Comparison of ENCODE assay signal across 8 mouse cellular contexts in the genomic region with DNA sequence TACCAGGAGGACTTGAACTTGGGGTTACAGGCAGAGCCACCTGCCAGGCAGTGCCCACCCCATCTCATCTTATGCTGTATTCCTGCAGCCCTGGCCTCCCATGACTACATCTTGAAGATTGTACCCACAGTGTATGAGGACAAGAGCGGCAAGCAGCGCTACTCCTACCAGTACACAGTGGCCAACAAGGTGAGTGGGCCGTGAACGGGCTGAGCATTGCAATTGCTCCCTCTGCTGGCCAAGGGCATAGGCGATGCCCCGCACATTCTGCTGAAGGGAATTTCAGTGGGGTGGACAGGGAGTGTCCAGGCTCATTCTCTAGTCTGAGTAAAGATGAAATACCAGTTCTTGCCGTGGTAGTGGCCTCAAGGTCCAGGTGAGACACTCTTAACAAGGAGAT. TPM values are rescaled to one million over a fixed set of nuclear protein-coding genes. Genes with fewer than 3 reads are reported as not detected.
DNase-seq lines count a peak whose midpoint lies in the region; ATAC-seq and TF ChIP-seq lines count a peak whose summit lies in the region.

No protein-coding gene starts in this region.

- TF ChIP-seq POLR2A in embryonic fibroblast, embryonic 13.5 days (IDR thresholded peaks at IDR 0.05; ENCODE audit: low read depth, low read length): no peak

- peak; percentile 46 for DNase-seq in ES-E14 (ENCODE audit: low read depth, low spot score)
- peak; percentile 90 for DNase-seq in brain, adult 2 months (ENCODE audit: low read depth, low spot score)
- peak; percentile 89 for DNase-seq in kidney, postnatal 14 days
- peak; percentile 91 for DNase-seq in lung, postnatal 10 days
- peak; percentile 76 for DNase-seq in retina, postnatal 1 day
- peak; percentile 84 for DNase-seq in urinary bladder, postnatal 25 days (ENCODE audit: low spot score)

- 0 out of 2 replicates have a peak overlapping the region, but pooled peaks have one; percentile 56 for H3K9ac ChIP-seq in ES-E14 (ENCODE audit: insufficient read depth, low read depth, low read length, poor library complexity, severe bottlenecking)
- H3K9ac ChIP-seq in heart, embryonic 15.5 days: no peak overlapping the region

- peaks cover 0 to 2% of the 10 kb centered on the region in 2 experiments; a peak in 1 of 4 replicates for H3K4me1 ChIP-seq in ES-E14 (ENCODE audit: control insufficient read depth in 2 of 2, insufficient read depth in 2 of 2, low read length in 2 of 2, poor library complexity in 1 of 2)
- H3K4me1 ChIP-seq in embryonic fibroblast, embryonic 13.5 days (ENCODE audit: control insufficient read depth, insufficient read depth, low read length): no peaks in the 10 kb centered on the region
- H3K4me1 ChIP-seq in heart, embryonic 15.5 days (replicated peaks): peaks cover 3% of the 10 kb centered on the region; the same call in 1 of the 2 replicates

- H3K9me3 ChIP-seq in ES-E14 (ENCODE audit: control insufficient read depth, insufficient read depth, low read depth, low read length): no peaks in the 10 kb centered on the region
- no peaks in the 10 kb centered on the region for H3K9me3 ChIP-seq in heart, embryonic 15.5 days (replicated peaks)

- peaks cover 56% of the 10 kb centered on the region for H3K36me3 ChIP-seq in ES-E14 (ENCODE audit: control insufficient read depth, insufficient read depth, low read length, poor library complexity, severe bottlenecking)
- peaks cover 74% of the 10 kb centered on the region for H3K36me3 ChIP-seq in heart, embryonic 15.5 days

- no peak overlapping the region for H3K27ac ChIP-seq in ES-E14 (ENCODE audit: insufficient read depth, low read depth, low read length, poor library complexity, severe bottlenecking)
- H3K27ac ChIP-seq in embryonic fibroblast, embryonic 13.5 days (ENCODE audit: insufficient read depth, low read length): no peak overlapping the region
- no peak overlapping the region for H3K27ac ChIP-seq in heart, embryonic 15.5 days

- 12% methylated on average over 7 of the region's 7 CpGs for WGBS in heart, embryonic 15.5 days

- peak; percentile 70 for ATAC-seq in heart, embryonic 15.5 days (replicated peaks; ENCODE audit: insufficient number of reproducible peaks, insufficient read depth, low FRiP score, low read depth)

- no peaks in the 10 kb centered on the region for H3K27me3 ChIP-seq in heart, embryonic 15.5 days

- no peak overlapping the region for H3K4me2 ChIP-seq in heart, embryonic 15.5 days

- in situ Hi-C loops in ES-E14 (cut with MboI; ENCODE audit: low sequenced_read_pairs in 2 of 2, unreplicated experiment in 2 of 2): loop anchor here (5.0 to 10.0 kb wide), 2 partner anchors 171 to 174 kb away; no protein-coding TSS in a partner anchor

- TF ChIP-seq CTCF in embryonic fibroblast, embryonic 13.5 days (IDR thresholded peaks at IDR 0.05; ENCODE audit: borderline replicate concordance, insufficient read depth, low read length): peak; percentile 100

- H3K4me3 ChIP-seq in ES-E14 (ENCODE audit: insufficient read depth in 1 of 2, low read depth in 1 of 2, low read length in 2 of 2, poor library complexity in 1 of 2, severe bottlenecking in 1 of 2): no peak overlapping the region
- H3K4me3 ChIP-seq in embryonic fibroblast, embryonic 13.5 days (ENCODE audit: insufficient read depth, low read length): no peak overlapping the region
- no peak overlapping the region for H3K4me3 ChIP-seq in heart, embryonic 15.5 days

TF ChIP-seq in ES-E14, 5 proteins besides CTCF, POLR2A, EP300 and RAD21:
- peak; percentile 68 for TF ChIP-seq ZC3H11A (IDR thresholded peaks at IDR 0.05; ENCODE audit: borderline replicate concordance, low read depth, low read length)
- TF ChIP-seq HCFC1 (IDR thresholded peaks at IDR 0.05; ENCODE audit: borderline replicate concordance, insufficient read depth, low read length): no peak
TF ChIP-seq in ES-E14: peak in this region for 1.

RNA-seq across cellular contexts. Expression of a gene that starts 24.4 kb away (rescaled TPM):
- 252 and 291 TPM in 2 replicates for total RNA-seq in ES-E14 (2012; rRNA removed)
- 174 and 192 TPM in 2 replicates for polyA plus RNA-seq in embryonic fibroblast, embryonic 13.5 days (2011; ENCODE audit: insufficient read length, low read depth, missing spikeins)
- 197 and 200 TPM in 2 replicates for polyA plus RNA-seq in heart, embryonic 15.5 days (2015; fragmentation: Nextera tagmentation; extraction: Ambion mirVana)
